In the genomic region with DNA sequence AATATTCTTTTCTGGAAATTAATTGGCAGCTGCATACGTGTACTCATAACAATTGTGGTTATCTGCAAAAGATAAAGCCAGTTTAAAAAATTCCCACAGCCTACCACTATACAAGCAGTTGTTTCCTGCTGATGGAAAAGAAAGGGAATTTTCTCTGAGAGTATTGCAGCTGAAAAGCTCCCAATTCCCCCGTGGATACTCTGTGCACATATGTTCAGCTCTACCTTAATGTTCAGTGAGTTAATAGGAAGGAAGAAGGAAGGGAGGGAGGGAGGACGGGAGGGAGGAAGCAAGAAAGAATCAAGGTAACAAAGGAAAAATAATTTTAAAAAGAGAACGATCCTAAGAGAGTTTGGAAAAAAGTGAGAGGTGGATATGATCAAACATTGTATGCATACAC, we compare ENCODE assay signal across 24 mouse cellular contexts.
DNase-seq lines count a peak whose midpoint lies in the region; ATAC-seq and TF ChIP-seq lines count a peak whose summit lies in the region.
"Had no signal": no experiment of that assay in that cellular context is flagged by ENCODE, and none has a peak within 500 bp of the region (broad histone marks: within the 10 kb centered on the region; RNA-seq: fewer than 3 reads in every experiment).

No protein-coding gene starts in this region.

- H3K4me2 ChIP-seq in hindbrain, embryonic 14.5 days (replicated peaks): no peak overlapping the region
- no peak overlapping the region for H3K4me2 ChIP-seq in hindbrain, embryonic 16.5 days (ENCODE audit: low read length)
- no peak overlapping the region for H3K4me2 ChIP-seq in embryonic facial prominence, embryonic 14.5 days (ENCODE audit: low read depth, low read length)
- H3K4me2 ChIP-seq in midbrain, embryonic 12.5 days (replicated peaks): no peak overlapping the region
- no peak overlapping the region for H3K4me2 ChIP-seq in midbrain, postnatal 0 days (ENCODE audit: low read depth, low read length, poor library complexity, severe bottlenecking)
- H3K4me2 ChIP-seq: embryonic facial prominence, embryonic 12.5 days; heart, embryonic 12.5 days; liver, embryonic 12.5 days had no signal

- DNase-seq in hindbrain, embryonic 14.5 days (ENCODE audit: low spot score): peak; percentile 49
- peak; percentile 20 for DNase-seq in embryonic facial prominence, embryonic 14.5 days (ENCODE audit: low spot score)
- peak; percentile 38 for DNase-seq in midbrain, postnatal 0 days (ENCODE audit: low spot score)
- DNase-seq in left cerebral cortex, postnatal 14 days (ENCODE audit: low spot score in 2 of 2): no peak
- no peak for DNase-seq in urinary bladder, adult 2 months (ENCODE audit: low spot score)
- DNase-seq: adrenal gland, adult 2 months; adrenal gland, postnatal 36 days; B cell, adult 2 months; cerebellum, adult 2 months; cerebellum, postnatal 14 days; forebrain, postnatal 0 days; heart, adult 2 months; kidney, adult 2 months; kidney, postnatal 36 days; left cerebral cortex, postnatal 4 days; liver, postnatal 0 days; lung, postnatal 36 days had no signal

- WGBS in hindbrain, embryonic 14.5 days: 52% methylated on average over 4 of the region's 4 CpGs
- WGBS in hindbrain, embryonic 16.5 days: 48% methylated on average over 4 of the region's 4 CpGs
- WGBS in embryonic facial prominence, embryonic 14.5 days: 51% methylated on average over 4 of the region's 4 CpGs
- 63% methylated on average over 4 of the region's 4 CpGs for WGBS in midbrain, embryonic 12.5 days
- WGBS in midbrain, postnatal 0 days: 56% methylated on average over 4 of the region's 4 CpGs

- no peak for TF ChIP-seq CTCF in midbrain, postnatal 0 days (IDR thresholded peaks at IDR 0.05)

- no peak overlapping the region for H3K4me3 ChIP-seq in hindbrain, embryonic 14.5 days (replicated peaks; ENCODE audit: low read length)
- H3K4me3 ChIP-seq in hindbrain, embryonic 16.5 days (ENCODE audit: low read length): no peak overlapping the region
- no peak overlapping the region for H3K4me3 ChIP-seq in embryonic facial prominence, embryonic 14.5 days (ENCODE audit: low read depth, low read length)
- no peak overlapping the region for H3K4me3 ChIP-seq in midbrain, embryonic 12.5 days
- no peak overlapping the region for H3K4me3 ChIP-seq in midbrain, postnatal 0 days (ENCODE audit: low read depth, low read length)
- H3K4me3 ChIP-seq: embryonic facial prominence, embryonic 12.5 days; forebrain, embryonic 10.5 days; heart, adult 2 months; heart, embryonic 12.5 days; layer of hippocampus, adult 2 months; liver, embryonic 12.5 days had no signal

- no peak overlapping the region for H3K27ac ChIP-seq in hindbrain, embryonic 14.5 days
- no peak overlapping the region for H3K27ac ChIP-seq in hindbrain, embryonic 16.5 days (ENCODE audit: low read depth, low read length)
- H3K27ac ChIP-seq in embryonic facial prominence, embryonic 14.5 days (replicated peaks; ENCODE audit: low read depth, low read length): no peak overlapping the region
- H3K27ac ChIP-seq in midbrain, embryonic 12.5 days (replicated peaks): no peak overlapping the region
- no peak overlapping the region for H3K27ac ChIP-seq in midbrain, postnatal 0 days (ENCODE audit: low read depth, low read length)
- H3K27ac ChIP-seq: embryonic facial prominence, embryonic 12.5 days; forebrain, embryonic 10.5 days; heart, adult 2 months; layer of hippocampus, adult 2 months; liver, embryonic 12.5 days had no signal

- H3K27me3 ChIP-seq in hindbrain, embryonic 14.5 days (ENCODE audit: control insufficient read depth, insufficient read depth, low read length): no peaks in the 10 kb centered on the region
- no peaks in the 10 kb centered on the region for H3K27me3 ChIP-seq in hindbrain, embryonic 16.5 days (replicated peaks; ENCODE audit: control insufficient read depth, insufficient read depth, low read length)
- no peaks in the 10 kb centered on the region for H3K27me3 ChIP-seq in embryonic facial prominence, embryonic 14.5 days (replicated peaks; ENCODE audit: control insufficient read depth, insufficient read depth, low read length)
- H3K27me3 ChIP-seq in midbrain, embryonic 12.5 days: no peaks in the 10 kb centered on the region
- no peaks in the 10 kb centered on the region for H3K27me3 ChIP-seq in midbrain, postnatal 0 days (ENCODE audit: insufficient read depth, low read length)
- H3K27me3 ChIP-seq: embryonic facial prominence, embryonic 12.5 days; heart, embryonic 12.5 days; liver, embryonic 12.5 days had no signal

- H3K36me3 ChIP-seq in hindbrain, embryonic 14.5 days (replicated peaks; ENCODE audit: control insufficient read depth, insufficient read depth): no peaks in the 10 kb centered on the region
- H3K36me3 ChIP-seq in hindbrain, embryonic 16.5 days (ENCODE audit: control insufficient read depth, insufficient read depth, low read length): no peaks in the 10 kb centered on the region
- no peaks in the 10 kb centered on the region for H3K36me3 ChIP-seq in embryonic facial prominence, embryonic 14.5 days (ENCODE audit: control insufficient read depth, insufficient read depth, low read length)
- no peaks in the 10 kb centered on the region for H3K36me3 ChIP-seq in midbrain, embryonic 12.5 days
- H3K36me3 ChIP-seq in midbrain, postnatal 0 days (ENCODE audit: insufficient read depth, low read length): no peaks in the 10 kb centered on the region
- H3K36me3 ChIP-seq: embryonic facial prominence, embryonic 12.5 days; forebrain, embryonic 10.5 days; heart, embryonic 12.5 days; liver, embryonic 12.5 days had no signal

- ATAC-seq in hindbrain, embryonic 14.5 days (ENCODE audit: low FRiP score): 0 out of 2 replicates have a peak, but pooled peaks have one; percentile 60
- ATAC-seq in hindbrain, embryonic 16.5 days: no peak; the same call in 1 of the 2 replicates
- ATAC-seq in embryonic facial prominence, embryonic 14.5 days (ENCODE audit: low read depth): peak; percentile 60; the same call in 1 of the 2 replicates
- ATAC-seq in midbrain, embryonic 12.5 days (ENCODE audit: low FRiP score, low read depth): peak; percentile 58
- ATAC-seq in midbrain, postnatal 0 days (ENCODE audit: low FRiP score): no peak
- ATAC-seq: forebrain, postnatal 0 days; liver, embryonic 12.5 days; liver, postnatal 0 days had no signal

- no peaks in the 10 kb centered on the region for H3K9me3 ChIP-seq in hindbrain, embryonic 14.5 days (ENCODE audit: control insufficient read depth, low read length)
- no peaks in the 10 kb centered on the region for H3K9me3 ChIP-seq in hindbrain, embryonic 16.5 days (ENCODE audit: control insufficient read depth, low read length)
- no peaks in the 10 kb centered on the region for H3K9me3 ChIP-seq in embryonic facial prominence, embryonic 14.5 days (ENCODE audit: control insufficient read depth, low read length)
- no peaks in the 10 kb centered on the region for H3K9me3 ChIP-seq in midbrain, embryonic 12.5 days
- H3K9me3 ChIP-seq in midbrain, postnatal 0 days (ENCODE audit: low read length): no peaks in the 10 kb centered on the region
- H3K9me3 ChIP-seq: embryonic facial prominence, embryonic 12.5 days; forebrain, embryonic 10.5 days; heart, embryonic 12.5 days; liver, embryonic 12.5 days had no signal

- H3K9ac ChIP-seq in hindbrain, embryonic 14.5 days: no peak overlapping the region
- no peak overlapping the region for H3K9ac ChIP-seq in hindbrain, embryonic 16.5 days (ENCODE audit: low read depth, low read length)
- H3K9ac ChIP-seq in embryonic facial prominence, embryonic 14.5 days (ENCODE audit: low read depth, low read length): no peak overlapping the region
- H3K9ac ChIP-seq in midbrain, embryonic 12.5 days (replicated peaks): no peak overlapping the region
- H3K9ac ChIP-seq in midbrain, postnatal 0 days (replicated peaks; ENCODE audit: low read length, poor library complexity, severe bottlenecking): no peak overlapping the region
- H3K9ac ChIP-seq: embryonic facial prominence, embryonic 12.5 days; forebrain, postnatal 0 days; heart, embryonic 12.5 days; liver, embryonic 12.5 days; liver, postnatal 0 days had no signal

- H3K4me1 ChIP-seq in hindbrain, embryonic 14.5 days (replicated peaks; ENCODE audit: control insufficient read depth, insufficient read depth, low read length): no peaks in the 10 kb centered on the region
- H3K4me1 ChIP-seq in hindbrain, embryonic 16.5 days (ENCODE audit: control insufficient read depth, insufficient read depth, low read depth, low read length): no peaks in the 10 kb centered on the region
- H3K4me1 ChIP-seq in embryonic facial prominence, embryonic 14.5 days (ENCODE audit: control insufficient read depth, insufficient read depth, low read length): no peaks in the 10 kb centered on the region
- no peaks in the 10 kb centered on the region for H3K4me1 ChIP-seq in midbrain, embryonic 12.5 days
- H3K4me1 ChIP-seq in midbrain, postnatal 0 days (ENCODE audit: insufficient read depth, low read length): no peaks in the 10 kb centered on the region
- H3K4me1 ChIP-seq: embryonic facial prominence, embryonic 12.5 days; forebrain, embryonic 10.5 days; heart, embryonic 12.5 days; liver, embryonic 12.5 days had no signal

- intact Hi-C loops in left cerebral cortex, postnatal 14 days (cut with DNase I): no loop called here

Comparison
In these comparisons a context has a peak if more than half of its experiments do, and no peak if none do; other contexts are left out.
1. ATAC-seq: peak in hindbrain, embryonic 14.5 days (single experiment), embryonic facial prominence, embryonic 14.5 days (single experiment) and midbrain, embryonic 12.5 days (single experiment); none in hindbrain, embryonic 16.5 days (single experiment) and midbrain, postnatal 0 days (single experiment).
2. DNase-seq: peak in hindbrain, embryonic 14.5 days (single experiment), embryonic facial prominence, embryonic 14.5 days (single experiment) and midbrain, postnatal 0 days (single experiment); none in left cerebral cortex, postnatal 14 days (0 of 2) and urinary bladder, adult 2 months (single experiment).